8 mouse cellular contexts compared by ENCODE assay signal in genomic region chr4:89295441-89296220, GRCm38 (mm10). TPM values are rescaled to one million over a fixed set of nuclear protein-coding genes. Genes with fewer than 3 reads are reported as not detected.
DNase-seq lines count a peak whose midpoint lies in the region; ATAC-seq lines count a peak whose summit lies in the region.

No protein-coding gene starts in this region.

- peak; percentile 55; the same call in 1 of the 2 replicates for ATAC-seq in kidney, embryonic 16.5 days (ENCODE audit: low FRiP score, low TSS enrichment)
- ATAC-seq in hindbrain, embryonic 12.5 days (ENCODE audit: low FRiP score), result peak; percentile 38; the same call in 1 of the 2 replicates

- no peak overlapping the region for H3K27ac ChIP-seq in kidney, embryonic 16.5 days (ENCODE audit: low read length)
- H3K27ac ChIP-seq in brown adipose tissue, adult 24 weeks (replicated peaks; ENCODE audit: low read depth, low read length), result no peak overlapping the region
- H3K27ac ChIP-seq in hindbrain, embryonic 12.5 days, result no peak overlapping the region
- H3K27ac ChIP-seq in midbrain, embryonic 10.5 days (replicated peaks), result no peak overlapping the region

- no peaks in the 10 kb centered on the region for H3K36me3 ChIP-seq in kidney, embryonic 16.5 days (ENCODE audit: insufficient read depth, low read length)
- H3K36me3 ChIP-seq in hindbrain, embryonic 12.5 days, result no peaks in the 10 kb centered on the region
- no peaks in the 10 kb centered on the region for H3K36me3 ChIP-seq in midbrain, embryonic 10.5 days

- WGBS in kidney, embryonic 16.5 days, result 2% methylated on average over 31 of the region's 31 CpGs
- WGBS in hindbrain, embryonic 12.5 days, result 3% methylated on average over 31 of the region's 31 CpGs
- WGBS in midbrain, embryonic 10.5 days, result 1% methylated on average over 31 of the region's 31 CpGs

- DNase-seq in kidney, adult 18-20 months, result no peak
- DNase-seq in midbrain, embryonic 10.5 days (ENCODE audit: low spot score), result peak; percentile 71
- no peak for DNase-seq in urinary bladder, postnatal 14 days (ENCODE audit: low spot score)
- DNase-seq in thymus, adult 18-20 months, result no peak
- no peak for DNase-seq in cerebellum, adult 8-10 months

- peaks cover 11% of the 10 kb centered on the region for H3K4me1 ChIP-seq in kidney, embryonic 16.5 days (ENCODE audit: insufficient read depth, low read length)
- no peaks in the 10 kb centered on the region for H3K4me1 ChIP-seq in brown adipose tissue, adult 24 weeks (ENCODE audit: control insufficient read depth, insufficient read depth, insufficient read length, low read length)
- peaks cover 15% of the 10 kb centered on the region for H3K4me1 ChIP-seq in hindbrain, embryonic 12.5 days
- H3K4me1 ChIP-seq in midbrain, embryonic 10.5 days, result peaks cover 18% of the 10 kb centered on the region

- H3K9ac ChIP-seq in kidney, embryonic 16.5 days (replicated peaks; ENCODE audit: low read length), result peak overlapping the region; percentile 58
- peak overlapping the region; percentile 39; the same call in 1 of the 2 replicates for H3K9ac ChIP-seq in hindbrain, embryonic 12.5 days

- peaks cover 88% of the 10 kb centered on the region for H3K27me3 ChIP-seq in kidney, embryonic 16.5 days (ENCODE audit: insufficient read depth, low read length)
- peaks cover 89% of the 10 kb centered on the region for H3K27me3 ChIP-seq in hindbrain, embryonic 12.5 days
- peaks cover 100% of the 10 kb centered on the region for H3K27me3 ChIP-seq in midbrain, embryonic 10.5 days (ENCODE audit: low read depth, poor library complexity, severe bottlenecking)

- peak overlapping the region; percentile 73 for H3K4me3 ChIP-seq in kidney, embryonic 16.5 days (ENCODE audit: low read length)
- H3K4me3 ChIP-seq in brown adipose tissue, adult 24 weeks (ENCODE audit: insufficient read depth, low read depth, low read length), result peak overlapping the region; percentile 97
- H3K4me3 ChIP-seq in hindbrain, embryonic 12.5 days, result peak overlapping the region; percentile 54
- H3K4me3 ChIP-seq in midbrain, embryonic 10.5 days, result peak overlapping the region; percentile 68

- no peaks in the 10 kb centered on the region for H3K9me3 ChIP-seq in kidney, embryonic 16.5 days (ENCODE audit: low read length)
- H3K9me3 ChIP-seq in hindbrain, embryonic 12.5 days (replicated peaks), result no peaks in the 10 kb centered on the region
- no peaks in the 10 kb centered on the region for H3K9me3 ChIP-seq in midbrain, embryonic 10.5 days (replicated peaks)

- peak overlapping the region; percentile 97 for H3K4me2 ChIP-seq in kidney, embryonic 16.5 days (replicated peaks; ENCODE audit: low read depth, low read length)
- H3K4me2 ChIP-seq in hindbrain, embryonic 12.5 days (replicated peaks), result peak overlapping the region; percentile 89

RNA-seq across cellular contexts. Expression of gene Cdkn2a, which starts 1.2 kb away (rescaled TPM):
- polyA plus RNA-seq in kidney, embryonic 16.5 days (2015; fragmentation: Nextera tagmentation; extraction: Ambion mirVana), result not detected in 2 replicates
- polyA plus RNA-seq in brown adipose tissue, adult 24 weeks (2012; ENCODE audit: insufficient read depth, insufficient read length, missing spikeins), result not detected in 2 replicates
- polyA plus RNA-seq in hindbrain, embryonic 12.5 days (2016; fragmentation: Nextera tagmentation; extraction: Ambion mirVana), result not detected in 2 replicates
- not detected in 2 replicates for polyA plus RNA-seq in midbrain, embryonic 10.5 days (2016; fragmentation: Nextera tagmentation; extraction: Ambion mirVana)

RNA-seq across cellular contexts. Expression of gene Cdkn2b, which starts 15.2 kb away (rescaled TPM):
- 0.99 and 1.3 TPM in 2 replicates for polyA plus RNA-seq in kidney, embryonic 16.5 days (2015; fragmentation: Nextera tagmentation; extraction: Ambion mirVana)
- polyA plus RNA-seq in brown adipose tissue, adult 24 weeks (2012; ENCODE audit: insufficient read depth, insufficient read length, missing spikeins), result 2.0 and 7.3 TPM in 2 replicates
- 1.1 and 1.5 TPM in 2 replicates for polyA plus RNA-seq in hindbrain, embryonic 12.5 days (2016; fragmentation: Nextera tagmentation; extraction: Ambion mirVana)
- polyA plus RNA-seq in midbrain, embryonic 10.5 days (2016; fragmentation: Nextera tagmentation; extraction: Ambion mirVana), result 0.09 and 0.19 TPM in 2 replicates
